Mouse (Mus musculus): ENCODE data around the gene Hdc. TPM values are rescaled to one million over a fixed set of nuclear protein-coding genes. Genes with fewer than 3 reads are reported as not detected.

The Hdc gene
- polyA plus RNA-seq, 1 experiment from 2014 or later: 6.2 TPM

GRCm38 (mm10) chr2:126640298-126640697, 21.2 kb upstream of the Hdc start:
- H3K9me3 ChIP-seq (ENCODE audit: control insufficient read depth, low read length): peaks cover 6% of the 10 kb centered on the region; the same call in 1 of the 2 replicates
- H3K36me3 ChIP-seq (ENCODE audit: control insufficient read depth, insufficient read depth, low read length): peaks cover 70% of the 10 kb centered on the region
- no peak overlapping the region for H3K9ac ChIP-seq (ENCODE audit: low read length)
- WGBS: 84% methylated on average over 2 of the region's 2 CpGs
- H3K4me1 ChIP-seq (ENCODE audit: control insufficient read depth in 2 of 2, insufficient read depth in 2 of 2, low read length in 2 of 2): no peaks in the 10 kb centered on the region
- no peaks in the 10 kb centered on the region for H3K27me3 ChIP-seq (ENCODE audit: control insufficient read depth, insufficient read depth, low read length)
- no peak overlapping the region for H3K4me2 ChIP-seq (ENCODE audit: low read length)
- no peak overlapping the region for H3K27ac ChIP-seq (replicated peaks in 1 of 2; ENCODE audit: control insufficient read depth in 1 of 2, insufficient read depth in 1 of 2, low read depth in 2 of 2, low read length in 2 of 2)
- no peak overlapping the region for H3K4me3 ChIP-seq (ENCODE audit: control insufficient read depth in 1 of 2, insufficient read depth in 1 of 2, low read depth in 1 of 2, low read length in 2 of 2)
- ATAC-seq (ENCODE audit: insufficient number of reproducible peaks, insufficient read depth, low FRiP score, low read depth): no peak

GRCm38 (mm10) chr2:126635939-126636823, 17.1 kb upstream of the Hdc start:
- Histone ChIP-seq H3K4me3 (ENCODE audit: control insufficient read depth in 1 of 2, insufficient read depth in 1 of 2, low read depth in 1 of 2, low read length in 2 of 2) (no peak overlapping the region), H3K4me2 (ENCODE audit: low read length) (no peak overlapping the region), H3K9ac (ENCODE audit: low read length) (no peak overlapping the region), H3K9me3 (ENCODE audit: control insufficient read depth, low read length) (peaks cover 6% of the 10 kb centered on the region; the same call in 1 of the 2 replicates), H3K27ac (replicated peaks in 1 of 2; ENCODE audit: control insufficient read depth in 1 of 2, insufficient read depth in 1 of 2, low read depth in 2 of 2, low read length in 2 of 2) (0 out of 4 replicates have a peak overlapping the region, but pooled peaks of 1 of the 2 experiments have one; percentile 14), H3K4me1 (ENCODE audit: control insufficient read depth in 2 of 2, insufficient read depth in 2 of 2, low read length in 2 of 2) (no peaks in the 10 kb centered on the region), H3K36me3 (ENCODE audit: control insufficient read depth, insufficient read depth, low read length) (peaks cover 54% of the 10 kb centered on the region), H3K27me3 (ENCODE audit: control insufficient read depth, insufficient read depth, low read length) (no peaks in the 10 kb centered on the region)
- ATAC-seq (ENCODE audit: insufficient number of reproducible peaks, insufficient read depth, low FRiP score, low read depth): no peak
- WGBS: 60% methylated on average over 12 of the region's 12 CpGs

DNA sequence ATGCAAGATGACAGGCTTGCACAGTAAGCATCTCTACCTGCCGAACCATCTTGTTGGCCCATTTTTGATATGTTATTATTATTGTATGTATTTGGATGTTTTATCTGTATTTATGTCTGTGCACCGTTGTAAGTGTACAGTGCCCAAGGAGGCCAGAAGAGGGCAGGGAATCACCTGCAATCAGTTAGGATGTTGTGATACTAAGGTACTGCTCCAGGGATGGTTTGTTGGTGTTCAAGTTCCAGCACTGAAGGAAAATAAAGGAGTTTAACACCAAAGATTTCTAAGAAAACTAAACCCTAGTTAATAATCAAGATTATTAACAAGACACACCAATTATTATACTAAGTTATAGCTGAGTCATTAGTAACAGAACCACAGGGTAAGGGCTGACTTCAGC, 14.1 kb upstream of the Hdc start:
- Histone ChIP-seq H3K9me3 (ENCODE audit: control insufficient read depth, low read length) (no peaks in the 10 kb centered on the region), H3K9ac (ENCODE audit: low read length) (no peak overlapping the region), H3K4me2 (ENCODE audit: low read length) (no peak overlapping the region), H3K27me3 (ENCODE audit: control insufficient read depth, insufficient read depth, low read length) (no peaks in the 10 kb centered on the region), H3K36me3 (ENCODE audit: control insufficient read depth, insufficient read depth, low read length) (peaks cover 56% of the 10 kb centered on the region), H3K4me1 (ENCODE audit: control insufficient read depth in 2 of 2, insufficient read depth in 2 of 2, low read length in 2 of 2) (no peaks in the 10 kb centered on the region), H3K4me3 (ENCODE audit: control insufficient read depth in 1 of 2, insufficient read depth in 1 of 2, low read depth in 1 of 2, low read length in 2 of 2) (no peak overlapping the region), H3K27ac (replicated peaks in 1 of 2; ENCODE audit: control insufficient read depth in 1 of 2, insufficient read depth in 1 of 2, low read depth in 2 of 2, low read length in 2 of 2) (no peak overlapping the region)
- 88% methylated on average over 2 of the region's 2 CpGs for WGBS
- no peak for ATAC-seq (ENCODE audit: insufficient number of reproducible peaks, insufficient read depth, low FRiP score, low read depth)

DNA sequence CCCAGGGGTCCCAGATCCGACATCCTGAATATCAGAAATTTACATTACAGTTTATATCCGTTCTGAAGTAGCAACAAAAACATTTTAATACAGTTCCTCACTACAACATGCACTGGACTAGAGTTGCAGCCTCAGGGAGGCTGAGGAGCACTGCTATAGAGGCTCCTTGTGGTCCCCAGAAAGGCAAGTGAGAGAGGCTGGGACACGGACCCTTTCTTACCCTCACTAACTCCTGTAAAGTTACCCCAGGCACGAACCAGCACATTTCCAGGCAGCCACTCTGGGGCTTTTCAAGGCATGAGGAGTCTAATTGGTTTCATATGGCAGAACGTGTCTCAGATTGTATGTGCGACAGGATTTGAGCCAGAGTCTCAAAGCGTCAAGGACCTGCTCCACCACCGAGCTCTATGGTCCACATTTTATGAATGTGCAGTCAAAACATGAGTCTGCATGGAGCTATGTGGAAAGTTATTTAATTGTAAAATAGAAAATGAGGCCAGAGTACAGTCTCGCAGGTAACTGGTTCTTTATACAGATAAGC, 9.4 kb upstream of the Hdc start:
- no peak for ATAC-seq (ENCODE audit: insufficient number of reproducible peaks, insufficient read depth, low FRiP score, low read depth)
- no peaks in the 10 kb centered on the region for H3K4me1 ChIP-seq (ENCODE audit: control insufficient read depth in 2 of 2, insufficient read depth in 2 of 2, low read length in 2 of 2)
- H3K4me2 ChIP-seq (ENCODE audit: low read length): no peak overlapping the region
- no peaks in the 10 kb centered on the region for H3K27me3 ChIP-seq (ENCODE audit: control insufficient read depth, insufficient read depth, low read length)
- no peaks in the 10 kb centered on the region for H3K9me3 ChIP-seq (ENCODE audit: control insufficient read depth, low read length)
- H3K27ac ChIP-seq (replicated peaks in 1 of 2; ENCODE audit: control insufficient read depth in 1 of 2, insufficient read depth in 1 of 2, low read depth in 2 of 2, low read length in 2 of 2): no peak overlapping the region; a peak in 1 of 4 replicates
- no peak overlapping the region for H3K4me3 ChIP-seq (ENCODE audit: control insufficient read depth in 1 of 2, insufficient read depth in 1 of 2, low read depth in 1 of 2, low read length in 2 of 2)
- H3K36me3 ChIP-seq (ENCODE audit: control insufficient read depth, insufficient read depth, low read length): peaks cover 46% of the 10 kb centered on the region
- H3K9ac ChIP-seq (ENCODE audit: low read length): no peak overlapping the region
- WGBS: 85% methylated on average over 9 of the region's 9 CpGs

DNA sequence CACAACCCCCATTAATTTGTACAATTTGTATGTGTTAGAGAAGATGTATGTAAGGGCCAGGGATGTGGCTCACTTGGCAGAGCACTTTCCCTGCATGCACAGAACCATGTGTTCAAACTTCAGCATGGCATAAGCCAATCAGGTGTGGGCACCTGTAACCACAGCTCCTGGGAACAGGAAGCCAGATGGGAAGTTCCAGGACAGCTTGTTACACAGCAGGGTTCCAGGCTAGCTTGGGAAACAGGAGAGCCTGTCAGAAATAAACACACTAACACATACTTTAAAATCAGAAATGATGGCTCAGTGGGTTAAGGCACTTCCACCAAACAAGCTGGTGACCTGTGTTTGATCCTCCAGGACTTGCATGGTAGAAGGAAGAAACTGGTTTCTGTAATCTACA, 4.0 kb upstream of the Hdc start:
- H3K4me3 ChIP-seq (ENCODE audit: control insufficient read depth in 1 of 2, insufficient read depth in 1 of 2, low read depth in 1 of 2, low read length in 2 of 2): no peak overlapping the region
- no peaks in the 10 kb centered on the region for H3K27me3 ChIP-seq (ENCODE audit: control insufficient read depth, insufficient read depth, low read length)
- no peak overlapping the region for H3K9ac ChIP-seq (ENCODE audit: low read length)
- peaks cover 7% of the 10 kb centered on the region; the same call in 1 of the 2 replicates for H3K36me3 ChIP-seq (ENCODE audit: control insufficient read depth, insufficient read depth, low read length)
- peaks cover 15 to 16% of the 10 kb centered on the region in 2 experiments for H3K4me1 ChIP-seq (ENCODE audit: control insufficient read depth in 2 of 2, insufficient read depth in 2 of 2, low read length in 2 of 2)
- H3K27ac ChIP-seq (replicated peaks in 1 of 2; ENCODE audit: control insufficient read depth in 1 of 2, insufficient read depth in 1 of 2, low read depth in 2 of 2, low read length in 2 of 2): no peak overlapping the region
- no peak overlapping the region for H3K4me2 ChIP-seq (ENCODE audit: low read length)
- H3K9me3 ChIP-seq (ENCODE audit: control insufficient read depth, low read length): no peaks in the 10 kb centered on the region
- ATAC-seq (ENCODE audit: insufficient number of reproducible peaks, insufficient read depth, low FRiP score, low read depth): no peak

- ATAC-seq (ENCODE audit: insufficient number of reproducible peaks, insufficient read depth, low FRiP score, low read depth): no peak
- peaks cover 15 to 16% of the 10 kb centered on the region in 2 experiments for H3K4me1 ChIP-seq (ENCODE audit: control insufficient read depth in 2 of 2, insufficient read depth in 2 of 2, low read length in 2 of 2)
- 69% methylated on average over 2 of the region's 2 CpGs for WGBS
- no peaks in the 10 kb centered on the region for H3K36me3 ChIP-seq (ENCODE audit: control insufficient read depth, insufficient read depth, low read length)
- no peak overlapping the region for H3K9ac ChIP-seq (ENCODE audit: low read length)
- no peak overlapping the region for H3K4me2 ChIP-seq (ENCODE audit: low read length)
- no peak overlapping the region for H3K27ac ChIP-seq (replicated peaks in 1 of 2; ENCODE audit: control insufficient read depth in 1 of 2, insufficient read depth in 1 of 2, low read depth in 2 of 2, low read length in 2 of 2)
- H3K27me3 ChIP-seq (ENCODE audit: control insufficient read depth, insufficient read depth, low read length): no peaks in the 10 kb centered on the region
- no peaks in the 10 kb centered on the region for H3K9me3 ChIP-seq (ENCODE audit: control insufficient read depth, low read length)
- H3K4me3 ChIP-seq (ENCODE audit: control insufficient read depth in 1 of 2, insufficient read depth in 1 of 2, low read depth in 1 of 2, low read length in 2 of 2): no peak overlapping the region
Observed at GRCm38 (mm10) chr2:126622455-126622854, 3.4 kb upstream of the Hdc start.

- no peak for ATAC-seq (ENCODE audit: insufficient number of reproducible peaks, insufficient read depth, low FRiP score, low read depth)
- Histone ChIP-seq H3K4me2 (ENCODE audit: low read length) (peak overlapping the region; percentile 49), H3K4me1 (ENCODE audit: control insufficient read depth in 2 of 2, insufficient read depth in 2 of 2, low read length in 2 of 2) (peaks cover 15 to 16% of the 10 kb centered on the region in 2 experiments), H3K9ac (ENCODE audit: low read length) (0 out of 2 replicates have a peak overlapping the region, but pooled peaks have one; percentile 6), H3K4me3 (ENCODE audit: control insufficient read depth in 1 of 2, insufficient read depth in 1 of 2, low read depth in 1 of 2, low read length in 2 of 2) (0 out of 4 replicates have a peak overlapping the region, but pooled peaks of 1 of the 2 experiments have one; percentile 3), H3K9me3 (ENCODE audit: control insufficient read depth, low read length) (no peaks in the 10 kb centered on the region), H3K36me3 (ENCODE audit: control insufficient read depth, insufficient read depth, low read length) (no peaks in the 10 kb centered on the region), H3K27me3 (ENCODE audit: control insufficient read depth, insufficient read depth, low read length) (no peaks in the 10 kb centered on the region), H3K27ac (replicated peaks in 1 of 2; ENCODE audit: control insufficient read depth in 1 of 2, insufficient read depth in 1 of 2, low read depth in 2 of 2, low read length in 2 of 2) (peak overlapping the region; percentile 22 to 33; a peak in 3 of 4 replicates)
- WGBS: 9% methylated on average over 8 of the region's 8 CpGs
Observed at GRCm38 (mm10) chr2:126618470-126619179, 474 bp downstream of the Hdc start.
